Mouse (Mus musculus): ENCODE data around the gene Atrnl1. TPM values are rescaled to one million over a fixed set of nuclear protein-coding genes. Genes with fewer than 3 reads are reported as not detected.
"Not testable (repeated sequence)": the region's sequence is repeated elsewhere in the genome, so short reads cannot be mapped to it uniquely, and the experiment has no call there.

Gene Atrnl1
- total RNA-seq, 1 experiment = 6.7 TPM

DNA sequence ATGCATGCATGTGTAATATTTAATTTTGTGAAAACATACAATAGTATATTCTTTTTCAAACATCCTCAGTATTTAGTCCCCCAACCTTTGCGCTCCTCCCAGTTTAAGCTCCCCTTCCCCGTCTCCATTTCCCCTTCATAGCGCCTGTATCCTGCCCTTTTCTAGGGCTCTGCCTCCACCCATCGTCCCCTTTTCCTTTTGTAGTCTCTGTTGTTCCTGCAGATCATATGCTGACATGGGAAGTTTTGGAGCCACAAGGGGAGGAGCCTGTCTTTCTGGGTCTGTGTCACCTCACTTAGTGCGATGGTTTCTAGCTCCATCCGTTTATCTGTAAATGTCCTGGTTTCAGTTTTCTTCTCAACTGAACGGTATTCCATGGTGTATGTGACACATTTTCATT lies 435.8 kb downstream of the Atrnl1 start:
- in situ Hi-C loops (cut with MboI; ENCODE audit: low sequenced_read_pairs in 2 of 2, unreplicated experiment in 2 of 2) = no loop called here
- H3K4me3 ChIP-seq (ENCODE audit: insufficient read depth in 1 of 2, low read depth in 1 of 2, low read length in 2 of 2, poor library complexity in 1 of 2, severe bottlenecking in 1 of 2) = no peak overlapping the region
- H3K4me1 ChIP-seq (ENCODE audit: control insufficient read depth in 2 of 2, insufficient read depth in 2 of 2, low read length in 2 of 2, poor library complexity in 1 of 2) = no peaks in the 10 kb centered on the region
- no peak overlapping the region for H3K9ac ChIP-seq (ENCODE audit: insufficient read depth, low read depth, low read length, poor library complexity, severe bottlenecking)
- no peak overlapping the region for H3K27ac ChIP-seq (ENCODE audit: insufficient read depth, low read depth, low read length, poor library complexity, severe bottlenecking)
- no peaks in the 10 kb centered on the region for H3K9me3 ChIP-seq (ENCODE audit: control insufficient read depth, insufficient read depth, low read depth, low read length)
- DNase-seq (ENCODE audit: low read depth, low spot score) = no peak
- TF ChIP-seq CHD2 (IDR thresholded peaks at IDR 0.05; ENCODE audit: low read depth, low read length) = no peak
- TF ChIP-seq MAFK (IDR thresholded peaks at IDR 0.05; ENCODE audit: insufficient read depth, low read depth, low read length) = no peak
- TF ChIP-seq ZC3H11A (IDR thresholded peaks at IDR 0.05; ENCODE audit: borderline replicate concordance, low read depth, low read length) = no peak
- TF ChIP-seq ZNF384 (IDR thresholded peaks at IDR 0.05; ENCODE audit: low read depth, low read length) = no peak
- TF ChIP-seq HCFC1 (IDR thresholded peaks at IDR 0.05; ENCODE audit: borderline replicate concordance, insufficient read depth, low read length) = no peak
- no peaks in the 10 kb centered on the region for H3K36me3 ChIP-seq (ENCODE audit: control insufficient read depth, insufficient read depth, low read length, poor library complexity, severe bottlenecking)

DNA sequence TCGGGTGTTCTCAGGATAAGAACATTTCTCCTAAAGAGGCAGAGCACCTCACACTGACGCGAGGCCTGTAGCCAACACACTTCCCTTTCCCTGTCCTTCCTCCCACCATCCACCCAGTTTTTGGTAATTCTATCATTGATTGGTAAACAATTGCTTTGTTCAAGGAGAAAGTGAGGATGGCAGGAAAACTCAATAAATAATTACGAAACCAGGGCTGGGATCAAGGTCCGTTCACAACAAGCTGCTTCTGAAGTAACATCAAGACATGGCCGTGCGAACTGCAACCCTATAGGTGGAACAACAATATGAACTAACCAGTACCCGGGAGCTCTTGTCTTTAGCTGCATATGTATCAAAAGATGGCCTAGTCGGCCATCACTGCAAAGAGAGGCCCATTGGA lies 439.6 kb downstream of the Atrnl1 start:
- H3K4me3 ChIP-seq (ENCODE audit: insufficient read depth in 1 of 2, low read depth in 1 of 2, low read length in 2 of 2, poor library complexity in 1 of 2, severe bottlenecking in 1 of 2); H3K36me3 ChIP-seq (ENCODE audit: control insufficient read depth, insufficient read depth, low read length, poor library complexity, severe bottlenecking); H3K4me1 ChIP-seq (ENCODE audit: control insufficient read depth in 2 of 2, insufficient read depth in 2 of 2, low read length in 2 of 2, poor library complexity in 1 of 2); H3K9ac ChIP-seq (ENCODE audit: insufficient read depth, low read depth, low read length, poor library complexity, severe bottlenecking); H3K27ac ChIP-seq (ENCODE audit: insufficient read depth, low read depth, low read length, poor library complexity, severe bottlenecking); in situ Hi-C loops (cut with MboI; ENCODE audit: low sequenced_read_pairs in 2 of 2, unreplicated experiment in 2 of 2); DNase-seq (ENCODE audit: low read depth, low spot score); H3K9me3 ChIP-seq (ENCODE audit: control insufficient read depth, insufficient read depth, low read depth, low read length): not testable (repeated sequence)

DNA sequence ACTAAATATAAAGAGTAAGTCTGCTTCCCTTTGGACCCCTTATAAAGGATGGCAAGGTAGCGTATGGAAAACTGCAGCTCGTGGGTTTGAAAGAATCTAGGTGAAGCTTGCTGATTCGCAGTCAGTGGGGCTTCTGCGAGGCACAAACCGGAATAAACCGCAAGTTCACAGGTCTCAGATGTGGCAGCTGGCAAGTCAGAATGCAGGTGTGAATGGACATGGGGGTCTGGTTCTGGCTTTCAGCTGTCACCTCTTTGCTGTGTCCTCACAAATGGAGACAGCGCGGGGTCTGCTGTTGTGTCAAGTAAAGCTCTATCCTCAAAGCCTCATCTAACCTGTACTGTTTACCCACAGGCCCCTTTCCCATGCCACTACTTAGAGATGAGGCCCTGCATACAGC lies 440.2 kb downstream of the Atrnl1 start:
- H3K9me3 ChIP-seq (ENCODE audit: control insufficient read depth, insufficient read depth, low read depth, low read length) = no peaks in the 10 kb centered on the region
- H3K4me3 ChIP-seq (ENCODE audit: insufficient read depth in 1 of 2, low read depth in 1 of 2, low read length in 2 of 2, poor library complexity in 1 of 2, severe bottlenecking in 1 of 2) = no peak overlapping the region
- TF ChIP-seq CHD2 (IDR thresholded peaks at IDR 0.05; ENCODE audit: low read depth, low read length) (no peak), HCFC1 (IDR thresholded peaks at IDR 0.05; ENCODE audit: borderline replicate concordance, insufficient read depth, low read length) (no peak), ZNF384 (IDR thresholded peaks at IDR 0.05; ENCODE audit: low read depth, low read length) (no peak), ZC3H11A (IDR thresholded peaks at IDR 0.05; ENCODE audit: borderline replicate concordance, low read depth, low read length) (no peak), MAFK (IDR thresholded peaks at IDR 0.05; ENCODE audit: insufficient read depth, low read depth, low read length) (no peak)
- no peak overlapping the region for H3K27ac ChIP-seq (ENCODE audit: insufficient read depth, low read depth, low read length, poor library complexity, severe bottlenecking)
- H3K9ac ChIP-seq (ENCODE audit: insufficient read depth, low read depth, low read length, poor library complexity, severe bottlenecking) = no peak overlapping the region
- H3K36me3 ChIP-seq (ENCODE audit: control insufficient read depth, insufficient read depth, low read length, poor library complexity, severe bottlenecking) = no peaks in the 10 kb centered on the region
- in situ Hi-C loops (cut with MboI; ENCODE audit: low sequenced_read_pairs in 2 of 2, unreplicated experiment in 2 of 2) = no loop called here
- no peak for DNase-seq (ENCODE audit: low read depth, low spot score)
- H3K4me1 ChIP-seq (ENCODE audit: control insufficient read depth in 2 of 2, insufficient read depth in 2 of 2, low read length in 2 of 2, poor library complexity in 1 of 2) = no peaks in the 10 kb centered on the region

DNA sequence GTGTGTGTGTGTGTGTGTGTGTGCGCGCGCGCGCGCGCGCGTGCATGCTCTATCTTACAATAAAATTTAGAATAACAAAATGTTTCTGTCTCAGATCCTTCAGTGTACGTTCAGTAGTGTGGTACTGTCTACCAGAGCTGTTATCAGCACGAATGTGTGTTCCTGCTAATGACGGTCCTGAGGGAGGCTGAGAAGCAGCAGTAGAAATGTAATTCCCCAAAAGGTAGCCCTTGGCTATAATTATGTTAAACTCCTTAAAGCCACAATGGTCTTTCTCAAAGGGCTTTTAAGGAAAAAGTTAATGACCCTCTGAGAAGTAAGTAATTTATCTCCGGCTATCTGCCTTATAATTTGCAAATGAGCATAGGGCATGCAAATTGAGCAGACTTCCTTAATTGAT lies 441.1 kb downstream of the Atrnl1 start:
- no peak overlapping the region for H3K27ac ChIP-seq (ENCODE audit: insufficient read depth, low read depth, low read length, poor library complexity, severe bottlenecking)
- no peaks in the 10 kb centered on the region for H3K9me3 ChIP-seq (ENCODE audit: control insufficient read depth, insufficient read depth, low read depth, low read length)
- TF ChIP-seq ZNF384 (IDR thresholded peaks at IDR 0.05; ENCODE audit: low read depth, low read length) (no peak), HCFC1 (IDR thresholded peaks at IDR 0.05; ENCODE audit: borderline replicate concordance, insufficient read depth, low read length) (no peak), MAFK (IDR thresholded peaks at IDR 0.05; ENCODE audit: insufficient read depth, low read depth, low read length) (no peak), ZC3H11A (IDR thresholded peaks at IDR 0.05; ENCODE audit: borderline replicate concordance, low read depth, low read length) (no peak), CHD2 (IDR thresholded peaks at IDR 0.05; ENCODE audit: low read depth, low read length) (no peak)
- in situ Hi-C loops (cut with MboI; ENCODE audit: low sequenced_read_pairs in 2 of 2, unreplicated experiment in 2 of 2) = no loop called here
- no peaks in the 10 kb centered on the region for H3K4me1 ChIP-seq (ENCODE audit: control insufficient read depth in 2 of 2, insufficient read depth in 2 of 2, low read length in 2 of 2, poor library complexity in 1 of 2)
- H3K36me3 ChIP-seq (ENCODE audit: control insufficient read depth, insufficient read depth, low read length, poor library complexity, severe bottlenecking) = no peaks in the 10 kb centered on the region
- H3K4me3 ChIP-seq (ENCODE audit: insufficient read depth in 1 of 2, low read depth in 1 of 2, low read length in 2 of 2, poor library complexity in 1 of 2, severe bottlenecking in 1 of 2) = no peak overlapping the region
- DNase-seq (ENCODE audit: low read depth, low spot score) = no peak
- H3K9ac ChIP-seq (ENCODE audit: insufficient read depth, low read depth, low read length, poor library complexity, severe bottlenecking) = no peak overlapping the region

DNA sequence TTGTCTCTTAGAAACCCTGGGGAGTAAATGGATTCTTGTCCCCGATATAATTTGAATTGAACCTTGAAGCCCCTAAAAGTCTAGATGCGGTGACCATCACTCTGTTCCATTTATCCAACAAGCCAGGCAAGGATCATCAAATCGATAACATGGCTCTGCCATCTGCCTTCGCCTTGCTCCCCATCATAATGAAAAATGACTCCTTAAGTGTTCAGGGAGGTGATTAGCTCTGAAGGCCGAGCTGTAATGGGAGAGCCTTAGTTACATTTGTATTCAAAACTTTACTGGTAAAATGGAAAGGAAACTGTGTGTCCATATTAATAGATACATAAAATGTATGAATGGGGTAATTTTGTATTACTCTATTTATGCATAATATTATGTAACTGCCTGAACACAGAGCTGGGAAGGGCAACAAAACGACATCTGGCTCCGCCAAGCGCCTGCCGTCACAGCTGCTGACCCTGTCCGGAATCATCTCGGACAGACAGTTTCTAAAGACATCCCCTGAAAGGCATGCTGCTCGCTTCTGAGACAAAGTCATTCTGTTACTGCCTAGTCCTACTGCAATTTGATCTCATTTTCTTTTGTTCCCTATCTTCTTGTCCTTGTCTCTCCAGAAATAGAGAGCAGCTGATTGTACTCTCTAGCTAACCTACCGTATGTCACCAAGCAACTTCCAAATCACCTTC lies 441.8 kb downstream of the Atrnl1 start:
- no peak for TF ChIP-seq CHD2 (IDR thresholded peaks at IDR 0.05; ENCODE audit: low read depth, low read length)
- Histone ChIP-seq H3K9me3 (ENCODE audit: control insufficient read depth, insufficient read depth, low read depth, low read length) (no peaks in the 10 kb centered on the region), H3K9ac (ENCODE audit: insufficient read depth, low read depth, low read length, poor library complexity, severe bottlenecking) (no peak overlapping the region), H3K36me3 (ENCODE audit: control insufficient read depth, insufficient read depth, low read length, poor library complexity, severe bottlenecking) (no peaks in the 10 kb centered on the region), H3K27ac (ENCODE audit: insufficient read depth, low read depth, low read length, poor library complexity, severe bottlenecking) (no peak overlapping the region), H3K4me3 (ENCODE audit: insufficient read depth in 1 of 2, low read depth in 1 of 2, low read length in 2 of 2, poor library complexity in 1 of 2, severe bottlenecking in 1 of 2) (no peak overlapping the region), H3K4me1 (ENCODE audit: control insufficient read depth in 2 of 2, insufficient read depth in 2 of 2, low read length in 2 of 2, poor library complexity in 1 of 2) (no peaks in the 10 kb centered on the region)
- no peak for DNase-seq (ENCODE audit: low read depth, low spot score)
- in situ Hi-C loops (cut with MboI; ENCODE audit: low sequenced_read_pairs in 2 of 2, unreplicated experiment in 2 of 2) = no loop called here
